ENCODE assay signal across 16 mouse cellular contexts in the genomic region with DNA sequence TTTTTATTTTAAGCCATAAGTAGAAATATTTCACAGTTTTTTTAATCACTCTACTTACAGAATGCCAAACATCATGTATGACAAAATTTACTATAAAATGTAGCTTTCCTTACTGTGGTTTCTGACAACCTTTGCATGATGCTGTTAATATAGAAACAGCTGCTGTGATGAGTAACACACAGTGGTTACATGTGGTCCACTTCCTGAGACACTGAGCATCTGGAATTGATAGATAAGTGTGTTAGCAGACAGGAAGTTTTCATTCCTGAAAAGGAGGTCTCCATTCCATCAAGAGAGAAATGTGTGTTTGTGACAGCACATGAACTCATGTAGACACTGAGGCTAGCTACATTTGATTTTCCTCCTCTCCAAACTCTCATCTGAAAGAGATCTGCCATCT.
"Had no signal": no experiment of that assay in that cellular context is flagged by ENCODE, and none has a peak within 500 bp of the region (broad histone marks: within the 10 kb centered on the region; RNA-seq: fewer than 3 reads in every experiment).

No protein-coding gene starts in this region.

- H3K9ac ChIP-seq: limb, embryonic 12.5 days; limb, embryonic 15.5 days; liver, embryonic 14.5 days; liver, postnatal 0 days; lung, embryonic 14.5 days; midbrain, embryonic 13.5 days had no signal

- H3K4me3 ChIP-seq: limb, embryonic 12.5 days; limb, embryonic 15.5 days; midbrain, embryonic 10.5 days; midbrain, embryonic 13.5 days had no signal

- H3K9me3 ChIP-seq: limb, embryonic 12.5 days; limb, embryonic 15.5 days; midbrain, embryonic 10.5 days; midbrain, embryonic 13.5 days had no signal

- H3K36me3 ChIP-seq: limb, embryonic 12.5 days; limb, embryonic 15.5 days; midbrain, embryonic 10.5 days; midbrain, embryonic 13.5 days had no signal

- H3K4me2 ChIP-seq: limb, embryonic 12.5 days; limb, embryonic 15.5 days; liver, embryonic 11.5 days; lung, embryonic 14.5 days; midbrain, embryonic 13.5 days had no signal

- DNase-seq: kidney, postnatal 14 days; kidney, postnatal 4 days; left cerebral cortex, postnatal 4 days; liver, postnatal 0 days; lung, embryonic 14.5 days; thymus, adult 18-20 months; thymus, postnatal 36 days had no signal

- H3K27me3 ChIP-seq: limb, embryonic 12.5 days; limb, embryonic 15.5 days; midbrain, embryonic 13.5 days had no signal

- H3K27ac ChIP-seq: limb, embryonic 12.5 days; limb, embryonic 15.5 days; liver, embryonic 14.5 days; macrophage; midbrain, embryonic 10.5 days; midbrain, embryonic 13.5 days had no signal

- H3K4me1 ChIP-seq: limb, embryonic 12.5 days; limb, embryonic 15.5 days; midbrain, embryonic 10.5 days; midbrain, embryonic 13.5 days had no signal

- ATAC-seq: liver, postnatal 0 days; lung, postnatal 0 days; midbrain, embryonic 13.5 days; midbrain, embryonic 16.5 days had no signal
